Mouse (Mus musculus) heart, embryonic 14.5 days (tissue): ENCODE measurements at regions not wholly inside any gene's neighbourhood (a gene's known extent, or its start where the extent isn't known, plus 50 kb on each side); places are given as distances from the start of the nearest gene placed in this dataset.

Source experiments
- ATAC-seq: fragments of 200-750 bp; cut with Nextera tagmentation; 2 replicates; pipeline ENCODE4 v1.8.0; 2017; ENCODE audit warnings: low read depth, moderate TSS enrichment; ENCODE audit not compliant: insufficient number of reproducible peaks, insufficient read depth, low FRiP score
- H3K27ac ChIP-seq, 2 experiments: fragments of 200-500 bp in 1 of 2; fragments of 300-500 bp in 1 of 2; sonication (generic) in 1 of 2; replicated peaks in 1 of 2; 2 replicates each; pipeline ENCODE4 v1.5.1; 2012 to 2014; ENCODE audit warnings: low read depth in 2 of 2, low read length in 2 of 2, control low read depth in 1 of 2, mild to moderate bottlenecking in 1 of 2, mixed read lengths in 1 of 2; ENCODE audit not compliant: control insufficient read depth in 1 of 2, insufficient read depth in 1 of 2
- H3K27me3 ChIP-seq: fragments of 300-500 bp; sonication (generic); 2 replicates; pipeline ENCODE4 v1.6.1; 2014; ENCODE audit warnings: mild to moderate bottlenecking, low read length, control low read depth; ENCODE audit not compliant: control insufficient read depth, insufficient read depth
- H3K36me3 ChIP-seq: fragments of 300-500 bp; sonication (generic); 2 replicates; pipeline ENCODE4 v1.6.1; 2014; ENCODE audit warnings: mild to moderate bottlenecking, control low read depth, low read length, mixed read lengths; ENCODE audit not compliant: control insufficient read depth, insufficient read depth
- H3K4me1 ChIP-seq, 2 experiments: fragments of 200-500 bp in 1 of 2; fragments of 300-500 bp in 1 of 2; sonication (generic) in 1 of 2; 2 replicates each; pipeline ENCODE4 v1.6.1; 2012 to 2014; ENCODE audit warnings: low read length in 2 of 2, control low read depth in 1 of 2, mixed read lengths in 1 of 2; ENCODE audit not compliant: control insufficient read depth in 2 of 2, insufficient read depth in 2 of 2
- H3K4me2 ChIP-seq: fragments of 300-500 bp; sonication (generic); 2 replicates; pipeline ENCODE4 v1.6.1; 2014; ENCODE audit warnings: mild to moderate bottlenecking, low read length
- H3K4me3 ChIP-seq, 2 experiments: fragments of 200-500 bp in 1 of 2; fragments of 300-500 bp in 1 of 2; sonication (generic) in 1 of 2; 2 replicates each; pipeline ENCODE4 v1.5.1; 2012 to 2014; ENCODE audit warnings: low read length in 2 of 2, mild to moderate bottlenecking in 2 of 2, control low read depth in 1 of 2, low read depth in 1 of 2, moderate library complexity in 1 of 2; ENCODE audit not compliant: control insufficient read depth in 1 of 2, insufficient read depth in 1 of 2
- H3K9ac ChIP-seq: fragments of 300-500 bp; sonication (generic); 2 replicates; pipeline ENCODE4 v1.6.1; 2014; ENCODE audit warnings: mild to moderate bottlenecking, low read length
- H3K9me3 ChIP-seq: fragments of 300-500 bp; sonication (generic); 2 replicates; pipeline ENCODE4 v1.6.1; 2016; ENCODE audit warnings: low read length, control low read depth; ENCODE audit not compliant: control insufficient read depth
- WGBS: fragments of 180-500 bp; shearing (Covaris S2); extraction: QIAGEN DNeasy Blood & Tissue Kit; methylation state at CpG from one replicate; pipeline ENCODE4 v1.1.7; 2014; 5-methylcytosine and 5-hydroxymethylcytosine counted together

GRCm38 (mm10) chr3:102364326-102364935, 105.3 kb upstream of the Ngf start:
- Histone ChIP-seq H3K9ac (no peak overlapping the region), H3K27ac (no peak overlapping the region; a peak in 1 of 4 replicates), H3K27me3 (no peaks in the 10 kb centered on the region), H3K4me2 (no peak overlapping the region), H3K9me3 (no peaks in the 10 kb centered on the region), H3K4me1 (peaks cover 0 to 3% of the 10 kb centered on the region in 2 experiments; a peak in 1 of 4 replicates), H3K4me3 (no peak overlapping the region), H3K36me3 (no peaks in the 10 kb centered on the region)
- WGBS, result 59% methylated on average over 5 of the region's 5 CpGs
- no peak for ATAC-seq

- ATAC-seq, result no peak
- H3K4me2 ChIP-seq, result no peak overlapping the region
- H3K4me3 ChIP-seq, result no peak overlapping the region
- 50% methylated on average over 9 of the region's 9 CpGs for WGBS
- H3K27me3 ChIP-seq, result no peaks in the 10 kb centered on the region
- H3K9me3 ChIP-seq, result no peaks in the 10 kb centered on the region
- H3K36me3 ChIP-seq, result no peaks in the 10 kb centered on the region
- no peaks in the 10 kb centered on the region for H3K4me1 ChIP-seq
- H3K9ac ChIP-seq, result no peak overlapping the region
- H3K27ac ChIP-seq, result no peak overlapping the region
Observed at GRCm38 (mm10) chr3:102360732-102361280, 108.9 kb upstream of the Ngf start.

- Histone ChIP-seq H3K4me3 (no peak overlapping the region), H3K27me3 (no peaks in the 10 kb centered on the region), H3K36me3 (no peaks in the 10 kb centered on the region), H3K9me3 (no peaks in the 10 kb centered on the region), H3K9ac (no peak overlapping the region), H3K27ac (no peak overlapping the region), H3K4me2 (no peak overlapping the region), H3K4me1 (no peaks in the 10 kb centered on the region)
- ATAC-seq, result no peak
- WGBS, result 70% methylated on average over 4 of the region's 4 CpGs
Observed at GRCm38 (mm10) chr3:102358801-102359200, 110.9 kb upstream of the Ngf start.

GRCm38 (mm10) chr3:102357062-102357610, 112.6 kb upstream of the Ngf start:
- Histone ChIP-seq H3K9ac (no peak overlapping the region), H3K4me3 (no peak overlapping the region), H3K27me3 (no peaks in the 10 kb centered on the region), H3K4me2 (no peak overlapping the region), H3K9me3 (no peaks in the 10 kb centered on the region), H3K4me1 (no peaks in the 10 kb centered on the region), H3K27ac (no peak overlapping the region), H3K36me3 (no peaks in the 10 kb centered on the region)
- 81% methylated on average over 7 of the region's 7 CpGs for WGBS
- ATAC-seq, result no peak

- no peak for ATAC-seq
- H3K9ac ChIP-seq, result no peak overlapping the region
- H3K27ac ChIP-seq, result no peak overlapping the region
- H3K4me1 ChIP-seq, result no peaks in the 10 kb centered on the region
- H3K27me3 ChIP-seq, result no peaks in the 10 kb centered on the region
- no peak overlapping the region for H3K4me3 ChIP-seq
- H3K4me2 ChIP-seq, result no peak overlapping the region
- WGBS, result 88% methylated on average over 2 of the region's 2 CpGs
- H3K36me3 ChIP-seq, result no peaks in the 10 kb centered on the region
- H3K9me3 ChIP-seq, result no peaks in the 10 kb centered on the region
Observed at GRCm38 (mm10) chr3:102355352-102355751, 114.4 kb upstream of the Ngf start.

- Histone ChIP-seq H3K9me3 (no peaks in the 10 kb centered on the region), H3K9ac (no peak overlapping the region), H3K4me3 (no peak overlapping the region), H3K27me3 (no peaks in the 10 kb centered on the region), H3K36me3 (no peaks in the 10 kb centered on the region), H3K4me1 (no peaks in the 10 kb centered on the region), H3K4me2 (no peak overlapping the region), H3K27ac (no peak overlapping the region)
- no peak for ATAC-seq
- 79% methylated on average over 2 of the region's 2 CpGs for WGBS
Observed at GRCm38 (mm10) chr3:102354771-102355170, 114.9 kb upstream of the Ngf start.

GRCm38 (mm10) chr3:102353277-102353900, 116.3 kb upstream of the Ngf start:
- no peak for ATAC-seq
- no peaks in the 10 kb centered on the region for H3K36me3 ChIP-seq
- H3K9me3 ChIP-seq, result no peaks in the 10 kb centered on the region
- H3K4me3 ChIP-seq, result no peak overlapping the region
- no peak overlapping the region for H3K9ac ChIP-seq
- H3K4me1 ChIP-seq, result peaks cover 0 to 3% of the 10 kb centered on the region in 2 experiments; a peak in 1 of 4 replicates
- whole genome bisulfite sequencing, result 77% methylated on average over 6 of the region's 6 CpGs
- H3K27me3 ChIP-seq, result no peaks in the 10 kb centered on the region
- H3K27ac ChIP-seq, result no peak overlapping the region
- H3K4me2 ChIP-seq, result no peak overlapping the region
